Mouse (Mus musculus) heart, embryonic 14.5 days (tissue): ENCODE results near the gene Camp. TPM values are rescaled to one million over a fixed set of nuclear protein-coding genes. Genes with fewer than 3 reads are reported as not detected.
A peak's percentile ranks its signal among the peaks of the same experiment; 100 is the strongest.

ENCODE experiments used
- ATAC-seq: fragments of 200-750 bp; cut with Nextera tagmentation; 2 replicates; pipeline ENCODE4 v1.8.0; 2017; ENCODE audit warnings: low read depth, moderate TSS enrichment; ENCODE audit not compliant: insufficient number of reproducible peaks, insufficient read depth, low FRiP score
- H3K27ac ChIP-seq, 2 experiments: fragments of 200-500 bp in 1 of 2; fragments of 300-500 bp in 1 of 2; sonication (generic) in 1 of 2; replicated peaks in 1 of 2; 2 replicates each; pipeline ENCODE4 v1.5.1; 2012 to 2014; ENCODE audit warnings: low read depth in 2 of 2, low read length in 2 of 2, control low read depth in 1 of 2, mild to moderate bottlenecking in 1 of 2, mixed read lengths in 1 of 2; ENCODE audit not compliant: control insufficient read depth in 1 of 2, insufficient read depth in 1 of 2
- H3K27me3 ChIP-seq: fragments of 300-500 bp; sonication (generic); 2 replicates; pipeline ENCODE4 v1.6.1; 2014; ENCODE audit warnings: mild to moderate bottlenecking, low read length, control low read depth; ENCODE audit not compliant: control insufficient read depth, insufficient read depth
- H3K36me3 ChIP-seq: fragments of 300-500 bp; sonication (generic); 2 replicates; pipeline ENCODE4 v1.6.1; 2014; ENCODE audit warnings: mild to moderate bottlenecking, control low read depth, low read length, mixed read lengths; ENCODE audit not compliant: control insufficient read depth, insufficient read depth
- H3K4me1 ChIP-seq, 2 experiments: fragments of 200-500 bp in 1 of 2; fragments of 300-500 bp in 1 of 2; sonication (generic) in 1 of 2; 2 replicates each; pipeline ENCODE4 v1.6.1; 2012 to 2014; ENCODE audit warnings: low read length in 2 of 2, control low read depth in 1 of 2, mixed read lengths in 1 of 2; ENCODE audit not compliant: control insufficient read depth in 2 of 2, insufficient read depth in 2 of 2
- H3K4me2 ChIP-seq: fragments of 300-500 bp; sonication (generic); 2 replicates; pipeline ENCODE4 v1.6.1; 2014; ENCODE audit warnings: mild to moderate bottlenecking, low read length
- H3K4me3 ChIP-seq, 2 experiments: fragments of 200-500 bp in 1 of 2; fragments of 300-500 bp in 1 of 2; sonication (generic) in 1 of 2; 2 replicates each; pipeline ENCODE4 v1.5.1; 2012 to 2014; ENCODE audit warnings: low read length in 2 of 2, mild to moderate bottlenecking in 2 of 2, control low read depth in 1 of 2, low read depth in 1 of 2, moderate library complexity in 1 of 2; ENCODE audit not compliant: control insufficient read depth in 1 of 2, insufficient read depth in 1 of 2
- H3K9ac ChIP-seq: fragments of 300-500 bp; sonication (generic); 2 replicates; pipeline ENCODE4 v1.6.1; 2014; ENCODE audit warnings: mild to moderate bottlenecking, low read length
- H3K9me3 ChIP-seq: fragments of 300-500 bp; sonication (generic); 2 replicates; pipeline ENCODE4 v1.6.1; 2016; ENCODE audit warnings: low read length, control low read depth; ENCODE audit not compliant: control insufficient read depth
- WGBS: fragments of 180-500 bp; shearing (Covaris S2); extraction: QIAGEN DNeasy Blood & Tissue Kit; methylation state at CpG from one replicate; pipeline ENCODE4 v1.1.7; 2014; 5-methylcytosine and 5-hydroxymethylcytosine counted together
- polyA plus RNA-seq: library from polyadenylated mRNA; unstranded; fragments of >200 nt; fragmentation: Nextera tagmentation; extraction: Ambion mirVana; gene quantifications from 2 replicates; pipeline ENCODE4 v1.2.1, GENCODE M21; 2014

Gene Camp
- polyA plus RNA-seq, 1 experiment from 2014 or later = 2.4 TPM

- peaks cover 0 to 8% of the 10 kb centered on the region in 2 experiments; a peak in 2 of 4 replicates for H3K4me1 ChIP-seq
- 92% methylated on average over 5 of the region's 5 CpGs for WGBS
- peaks cover 100% of the 10 kb centered on the region for H3K36me3 ChIP-seq
- no peak overlapping the region for H3K27ac ChIP-seq
- no peak overlapping the region for H3K9ac ChIP-seq
- no peak overlapping the region for H3K4me3 ChIP-seq
- ATAC-seq = no peak
- no peaks in the 10 kb centered on the region for H3K27me3 ChIP-seq
- H3K4me2 ChIP-seq = no peak overlapping the region
- H3K9me3 ChIP-seq = no peaks in the 10 kb centered on the region
Measured at GRCm38 (mm10) chr9:109887321-109887720, 37.9 kb upstream of the Camp start.

GRCm38 (mm10) chr9:109886259-109886658, 36.8 kb upstream of the Camp start:
- H3K9ac ChIP-seq = no peak overlapping the region
- 55% methylated on average over 4 of the region's 4 CpGs for WGBS
- peaks cover 100% of the 10 kb centered on the region for H3K36me3 ChIP-seq

GRCm38 (mm10) chr9:109879305-109879704, 29.9 kb upstream of the Camp start:
- Histone ChIP-seq H3K9me3 (no peaks in the 10 kb centered on the region), H3K27me3 (no peaks in the 10 kb centered on the region), H3K9ac (no peak overlapping the region), H3K4me1 (peaks cover 9 to 10% of the 10 kb centered on the region in 2 experiments; a peak in 3 of 4 replicates), H3K4me2 (no peak overlapping the region), H3K4me3 (no peak overlapping the region), H3K36me3 (peaks cover 73% of the 10 kb centered on the region), H3K27ac (no peak overlapping the region)
- WGBS = 91% methylated on average over 1 of the region's 1 CpGs
- ATAC-seq = no peak

More at GRCm38 (mm10) chr9:109886259-109886658, 36.8 kb upstream of the Camp start:
- no peak overlapping the region for H3K4me3 ChIP-seq
- H3K4me1 ChIP-seq = peaks cover 0 to 8% of the 10 kb centered on the region in 2 experiments; a peak in 2 of 4 replicates
- no peak overlapping the region for H3K4me2 ChIP-seq
- no peaks in the 10 kb centered on the region for H3K27me3 ChIP-seq
- ATAC-seq = no peak
- no peak overlapping the region for H3K27ac ChIP-seq
- H3K9me3 ChIP-seq = no peaks in the 10 kb centered on the region

GRCm38 (mm10) chr9:109877666-109878065, 28.2 kb upstream of the Camp start:
- peak overlapping the region; percentile 67 for H3K4me2 ChIP-seq
- no peaks in the 10 kb centered on the region for H3K9me3 ChIP-seq
- peak overlapping the region; percentile 97; the same call in 1 of the 2 replicates for H3K9ac ChIP-seq
- H3K27ac ChIP-seq = no peak overlapping the region
- peaks cover 56% of the 10 kb centered on the region for H3K36me3 ChIP-seq
- 88% methylated on average over 5 of the region's 5 CpGs for WGBS
- ATAC-seq = no peak
- H3K4me1 ChIP-seq = peaks cover 9 to 10% of the 10 kb centered on the region in 2 experiments; a peak in 3 of 4 replicates
- H3K4me3 ChIP-seq = peak overlapping the region in 1 of 2 experiments; percentile 97; a peak in 2 of 4 replicates
- no peaks in the 10 kb centered on the region for H3K27me3 ChIP-seq

GRCm38 (mm10) chr9:109876756-109877155, 27.3 kb upstream of the Camp start:
- Histone ChIP-seq H3K4me2 (peak overlapping the region; percentile 67), H3K4me1 (peaks cover 9 to 10% of the 10 kb centered on the region in 2 experiments; a peak in 3 of 4 replicates), H3K4me3 (peak overlapping the region; percentile 70 to 97), H3K36me3 (peaks cover 47% of the 10 kb centered on the region), H3K27ac (peak overlapping the region; percentile 40 to 89; a peak in 2 of 4 replicates), H3K9me3 (no peaks in the 10 kb centered on the region), H3K27me3 (no peaks in the 10 kb centered on the region), H3K9ac (peak overlapping the region; percentile 97)
- 7% methylated on average over 3 of the region's 3 CpGs for WGBS
- ATAC-seq = no peak

GRCm38 (mm10) chr9:109875695-109876601, 26.5 kb upstream of the Camp start:
- peaks cover 9 to 10% of the 10 kb centered on the region in 2 experiments; a peak in 3 of 4 replicates for H3K4me1 ChIP-seq
- peak overlapping the region; percentile 97 for H3K9ac ChIP-seq
- peak; percentile 67 for ATAC-seq
- H3K27ac ChIP-seq = peak overlapping the region; percentile 86 to 89
- under 1% methylated on average over 70 of the region's 76 CpGs for WGBS
- no peaks in the 10 kb centered on the region for H3K9me3 ChIP-seq
- peak overlapping the region; percentile 67 for H3K4me2 ChIP-seq
- peak overlapping the region; percentile 70 to 97 for H3K4me3 ChIP-seq
- no peaks in the 10 kb centered on the region for H3K27me3 ChIP-seq
- peaks cover 39% of the 10 kb centered on the region for H3K36me3 ChIP-seq

GRCm38 (mm10) chr9:109874797-109875691, 25.6 kb upstream of the Camp start, which contains the start of gene Cdc25a:
Cdc25a (plus strand) TSS chr9:109875579.
- Histone ChIP-seq H3K4me3 (peak within 1 kb of the TSS; percentile 70 to 97), H3K4me1 (peaks cover 9 to 10% of the 10 kb centered on the region in 2 experiments; a peak in 3 of 4 replicates), H3K4me2 (peak within 1 kb of the TSS; percentile 67), H3K27me3 (no peaks in the 10 kb centered on the region), H3K9me3 (no peaks in the 10 kb centered on the region), H3K36me3 (peaks cover 30% of the 10 kb centered on the region), H3K27ac (peak within 1 kb of the TSS; percentile 86 to 89), H3K9ac (peak within 1 kb of the TSS; percentile 97)
- peak; percentile 88 for ATAC-seq
- WGBS = 5% methylated on average over 33 of the region's 33 CpGs
